Mouse (Mus musculus): ENCODE results near the gene Fgf5.

GRCm38 (mm10) chr5:98281993-98282392, 28.0 kb downstream of the Fgf5 start:
- no peak for TF ChIP-seq CTCF (IDR thresholded peaks at IDR 0.05; ENCODE audit: extremely low read depth, insufficient read depth, insufficient read length, insufficient replicate concordance)
- TF ChIP-seq POLR2A (IDR thresholded peaks at IDR 0.05; ENCODE audit: low read depth, low read length), result no peak
